Mouse (Mus musculus): ENCODE measurements around the gene Hdac1. TPM values are rescaled to one million over a fixed set of nuclear protein-coding genes. Genes with fewer than 3 reads are reported as not detected.
A peak's percentile ranks its signal among the peaks of the same experiment; 100 is the strongest.
"Not testable (repeated sequence)": the region's sequence is repeated elsewhere in the genome, so short reads cannot be mapped to it uniquely, and the experiment has no call there.

The Hdac1 gene
- polyA plus RNA-seq, 1 experiment = 156 TPM

GRCm38 (mm10) chr4:129563718-129564117, 21.2 kb upstream of the Hdac1 start:
- TF ChIP-seq CTCF (IDR thresholded peaks at IDR 0.05; ENCODE audit: borderline replicate concordance, insufficient read depth, low read length) = no peak
- no peak for TF ChIP-seq POLR2A (IDR thresholded peaks at IDR 0.05; ENCODE audit: low read depth, low read length)
- H3K4me1 ChIP-seq (ENCODE audit: control insufficient read depth, insufficient read depth, low read length) = no peaks in the 10 kb centered on the region
- no peak overlapping the region for H3K27ac ChIP-seq (ENCODE audit: insufficient read depth, low read length)
- no peak overlapping the region for H3K4me3 ChIP-seq (ENCODE audit: insufficient read depth, low read length)

- Histone ChIP-seq H3K27ac (ENCODE audit: insufficient read depth, low read length) (no peak overlapping the region), H3K4me1 (ENCODE audit: control insufficient read depth, insufficient read depth, low read length) (no peaks in the 10 kb centered on the region), H3K4me3 (ENCODE audit: insufficient read depth, low read length) (no peak overlapping the region)
- TF ChIP-seq CTCF (IDR thresholded peaks at IDR 0.05; ENCODE audit: borderline replicate concordance, insufficient read depth, low read length) = no peak
- no peak for TF ChIP-seq POLR2A (IDR thresholded peaks at IDR 0.05; ENCODE audit: low read depth, low read length)
Observed at GRCm38 (mm10) chr4:129561184-129561583, 18.7 kb upstream of the Hdac1 start.

GRCm38 (mm10) chr4:129558321-129558955, 15.9 kb upstream of the Hdac1 start:
- TF ChIP-seq POLR2A (IDR thresholded peaks at IDR 0.05; ENCODE audit: low read depth, low read length) (no peak), CTCF (IDR thresholded peaks at IDR 0.05; ENCODE audit: borderline replicate concordance, insufficient read depth, low read length) (no peak)
- no peak overlapping the region for H3K27ac ChIP-seq (ENCODE audit: insufficient read depth, low read length)
- no peak overlapping the region for H3K4me3 ChIP-seq (ENCODE audit: insufficient read depth, low read length)
- no peaks in the 10 kb centered on the region for H3K4me1 ChIP-seq (ENCODE audit: control insufficient read depth, insufficient read depth, low read length)

- no peak overlapping the region for H3K27ac ChIP-seq (ENCODE audit: insufficient read depth, low read length)
- no peak for TF ChIP-seq CTCF (IDR thresholded peaks at IDR 0.05; ENCODE audit: borderline replicate concordance, insufficient read depth, low read length)
- TF ChIP-seq POLR2A (IDR thresholded peaks at IDR 0.05; ENCODE audit: low read depth, low read length) = 0 out of 2 replicates have a peak, but pooled peaks have one; percentile 35
- H3K4me3 ChIP-seq (ENCODE audit: insufficient read depth, low read length) = no peak overlapping the region
- H3K4me1 ChIP-seq (ENCODE audit: control insufficient read depth, insufficient read depth, low read length) = no peaks in the 10 kb centered on the region
Observed at GRCm38 (mm10) chr4:129557256-129557808, 14.8 kb upstream of the Hdac1 start.

- Histone ChIP-seq H3K27ac (ENCODE audit: insufficient read depth, low read length) (no peak overlapping the region), H3K4me3 (ENCODE audit: insufficient read depth, low read length) (peak overlapping the region; percentile 1), H3K4me1 (ENCODE audit: control insufficient read depth, insufficient read depth, low read length) (no peaks in the 10 kb centered on the region)
- TF ChIP-seq POLR2A (IDR thresholded peaks at IDR 0.05; ENCODE audit: low read depth, low read length) (peak; percentile 90), CTCF (IDR thresholded peaks at IDR 0.05; ENCODE audit: borderline replicate concordance, insufficient read depth, low read length) (no peak)
Observed at GRCm38 (mm10) chr4:129556532-129557223, 14.2 kb upstream of the Hdac1 start.

- TF ChIP-seq CTCF (IDR thresholded peaks at IDR 0.05; ENCODE audit: borderline replicate concordance, insufficient read depth, low read length) = no peak
- no peak for TF ChIP-seq POLR2A (IDR thresholded peaks at IDR 0.05; ENCODE audit: low read depth, low read length)
- Histone ChIP-seq H3K4me3 (ENCODE audit: insufficient read depth, low read length) (peak overlapping the region; percentile 48), H3K4me1 (ENCODE audit: control insufficient read depth, insufficient read depth, low read length) (no peaks in the 10 kb centered on the region)
Observed at GRCm38 (mm10) chr4:129555862-129556531, 13.5 kb upstream of the Hdac1 start.

GRCm38 (mm10) chr4:129555421-129555861, 12.9 kb upstream of the Hdac1 start:
- H3K4me3 ChIP-seq (ENCODE audit: insufficient read depth, low read length) = no peak overlapping the region; the same call in 1 of the 2 replicates
- H3K27ac ChIP-seq (ENCODE audit: insufficient read depth, low read length) = no peak overlapping the region
- TF ChIP-seq CTCF (IDR thresholded peaks at IDR 0.05; ENCODE audit: borderline replicate concordance, insufficient read depth, low read length) = peak; percentile 53; the same call in 1 of the 2 replicates
- TF ChIP-seq POLR2A (IDR thresholded peaks at IDR 0.05; ENCODE audit: low read depth, low read length) = no peak
- H3K4me1 ChIP-seq (ENCODE audit: control insufficient read depth, insufficient read depth, low read length) = no peaks in the 10 kb centered on the region

More at GRCm38 (mm10) chr4:129555862-129556531, 13.5 kb upstream of the Hdac1 start:
- no peak overlapping the region; the same call in 1 of the 2 replicates for H3K27ac ChIP-seq (ENCODE audit: insufficient read depth, low read length)

GRCm38 (mm10) chr4:129554512-129554911, 12.0 kb upstream of the Hdac1 start:
- not testable (repeated sequence) for H3K27ac ChIP-seq (ENCODE audit: insufficient read depth, low read length); H3K4me3 ChIP-seq (ENCODE audit: insufficient read depth, low read length); H3K4me1 ChIP-seq (ENCODE audit: control insufficient read depth, insufficient read depth, low read length)

- Histone ChIP-seq H3K4me1 (ENCODE audit: control insufficient read depth, insufficient read depth, low read length) (no peaks in the 10 kb centered on the region), H3K27ac (ENCODE audit: insufficient read depth, low read length) (no peak overlapping the region), H3K4me3 (ENCODE audit: insufficient read depth, low read length) (no peak overlapping the region)
- TF ChIP-seq CTCF (IDR thresholded peaks at IDR 0.05; ENCODE audit: borderline replicate concordance, insufficient read depth, low read length) (no peak), POLR2A (IDR thresholded peaks at IDR 0.05; ENCODE audit: low read depth, low read length) (no peak)
Observed at GRCm38 (mm10) chr4:129550295-129550694, 7.8 kb upstream of the Hdac1 start.

All from embryonic fibroblast, embryonic 13.5 days (primary cell).